Mouse (Mus musculus): ENCODE data around the gene Rbfox1. TPM values are rescaled to one million over a fixed set of nuclear protein-coding genes. Genes with fewer than 3 reads are reported as not detected.
A peak's percentile ranks its signal among the peaks of the same experiment; 100 is the strongest.

The Rbfox1 gene
- polyA plus RNA-seq, 1 experiment = not detected

- WGBS = 84% methylated on average over 5 of the region's 5 CpGs
- no peak for TF ChIP-seq CTCF (IDR thresholded peaks at IDR 0.05; ENCODE audit: insufficient read depth, low read depth, low read length)
- TF ChIP-seq POLR2A (IDR thresholded peaks at IDR 0.05; ENCODE audit: insufficient read depth, low read depth, low read length) = no peak
- no peak overlapping the region for H3K4me3 ChIP-seq (ENCODE audit: insufficient read depth, low read depth, low read length)
- peaks cover 2% of the 10 kb centered on the region; the same call in 1 of the 2 replicates for H3K4me1 ChIP-seq (ENCODE audit: control insufficient read depth, insufficient read depth, low read length)
- H3K27ac ChIP-seq (ENCODE audit: insufficient read depth, low read depth, low read length) = no peak overlapping the region
Observed at GRCm38 (mm10) chr16:7106450-7107015, 1221.4 kb downstream of the Rbfox1 start.

DNA sequence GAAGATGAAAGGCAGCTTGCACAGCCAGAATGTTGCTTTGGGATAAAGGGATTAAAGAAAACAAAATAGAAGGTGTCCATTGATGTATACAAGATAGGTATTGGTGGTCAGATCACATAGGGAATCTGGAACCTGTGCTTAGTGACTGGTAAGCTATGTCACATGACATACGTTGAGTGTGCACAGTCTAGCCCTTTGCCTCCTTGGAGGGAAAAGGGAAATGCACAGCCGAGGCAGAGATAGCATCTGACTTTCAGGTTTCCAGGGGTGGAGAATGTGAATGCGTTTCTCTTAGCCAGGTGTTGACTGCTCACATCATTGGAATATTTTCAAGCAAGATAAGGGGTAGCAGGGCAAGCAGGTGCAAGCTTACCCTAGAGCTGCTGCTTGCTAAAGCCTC is 1230.8 kb downstream of the Rbfox1 start:
- TF ChIP-seq CTCF (IDR thresholded peaks at IDR 0.05; ENCODE audit: insufficient read depth, low read depth, low read length) (no peak), POLR2A (IDR thresholded peaks at IDR 0.05; ENCODE audit: insufficient read depth, low read depth, low read length) (no peak)
- H3K27ac ChIP-seq (ENCODE audit: insufficient read depth, low read depth, low read length) = no peak overlapping the region
- WGBS = 90% methylated on average over 3 of the region's 3 CpGs

GRCm38 (mm10) chr16:7129591-7129990 is 1244.4 kb downstream of the Rbfox1 start:
- TF ChIP-seq CTCF (IDR thresholded peaks at IDR 0.05; ENCODE audit: insufficient read depth, low read depth, low read length) (no peak), POLR2A (IDR thresholded peaks at IDR 0.05; ENCODE audit: insufficient read depth, low read depth, low read length) (no peak)
- H3K4me1 ChIP-seq (ENCODE audit: control insufficient read depth, insufficient read depth, low read length) = no peaks in the 10 kb centered on the region; the same call in 1 of the 2 replicates
- H3K4me3 ChIP-seq (ENCODE audit: insufficient read depth, low read depth, low read length) = no peak overlapping the region
- H3K27ac ChIP-seq (ENCODE audit: insufficient read depth, low read depth, low read length) = no peak overlapping the region
- WGBS = 68% methylated on average over 5 of the region's 5 CpGs

More for the DNA sequence above, 1230.8 kb downstream of the Rbfox1 start:
- no peak overlapping the region for H3K4me3 ChIP-seq (ENCODE audit: insufficient read depth, low read depth, low read length)
- H3K4me1 ChIP-seq (ENCODE audit: control insufficient read depth, insufficient read depth, low read length) = no peaks in the 10 kb centered on the region

GRCm38 (mm10) chr16:7132434-7132833 is 1247.3 kb downstream of the Rbfox1 start:
- WGBS = 36% methylated on average over 1 of the region's 1 CpGs
- Histone ChIP-seq H3K27ac (ENCODE audit: insufficient read depth, low read depth, low read length) (no peak overlapping the region), H3K4me3 (ENCODE audit: insufficient read depth, low read depth, low read length) (no peak overlapping the region), H3K4me1 (ENCODE audit: control insufficient read depth, insufficient read depth, low read length) (no peaks in the 10 kb centered on the region; the same call in 1 of the 2 replicates)
- TF ChIP-seq CTCF (IDR thresholded peaks at IDR 0.05; ENCODE audit: insufficient read depth, low read depth, low read length) = no peak
- TF ChIP-seq POLR2A (IDR thresholded peaks at IDR 0.05; ENCODE audit: insufficient read depth, low read depth, low read length) = no peak

GRCm38 (mm10) chr16:7136971-7137370 is 1251.8 kb downstream of the Rbfox1 start:
- no peak overlapping the region for H3K4me3 ChIP-seq (ENCODE audit: insufficient read depth, low read depth, low read length)
- TF ChIP-seq POLR2A (IDR thresholded peaks at IDR 0.05; ENCODE audit: insufficient read depth, low read depth, low read length) = no peak
- TF ChIP-seq CTCF (IDR thresholded peaks at IDR 0.05; ENCODE audit: insufficient read depth, low read depth, low read length) = peak; percentile 45
- peaks cover 8% of the 10 kb centered on the region for H3K4me1 ChIP-seq (ENCODE audit: control insufficient read depth, insufficient read depth, low read length)
- no peak overlapping the region for H3K27ac ChIP-seq (ENCODE audit: insufficient read depth, low read depth, low read length)
- WGBS = 10% methylated on average over 1 of the region's 1 CpGs

DNA sequence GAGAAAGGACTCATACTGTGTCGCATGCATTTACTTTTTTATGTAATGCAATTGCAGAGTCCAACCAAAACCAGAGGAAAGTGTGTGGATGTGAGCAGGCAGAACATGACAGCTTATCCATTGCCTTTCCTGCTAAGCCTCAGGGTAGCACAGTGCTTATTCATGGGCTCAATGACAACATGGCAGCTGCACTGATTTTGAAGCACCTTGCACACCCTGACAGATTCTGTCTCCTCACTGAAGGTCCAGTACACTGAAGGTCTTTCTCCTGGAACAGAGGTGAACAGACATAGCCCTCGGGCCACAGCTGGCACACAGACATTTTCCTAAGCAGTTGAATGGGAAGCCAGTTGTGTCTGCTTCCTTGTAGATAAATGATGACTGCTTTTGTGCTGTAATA is 1254.3 kb downstream of the Rbfox1 start:
- no peak overlapping the region for H3K27ac ChIP-seq (ENCODE audit: insufficient read depth, low read depth, low read length)
- no peak for TF ChIP-seq POLR2A (IDR thresholded peaks at IDR 0.05; ENCODE audit: insufficient read depth, low read depth, low read length)
- no peak for TF ChIP-seq CTCF (IDR thresholded peaks at IDR 0.05; ENCODE audit: insufficient read depth, low read depth, low read length)
- H3K4me3 ChIP-seq (ENCODE audit: insufficient read depth, low read depth, low read length) = no peak overlapping the region
- peaks cover 8% of the 10 kb centered on the region for H3K4me1 ChIP-seq (ENCODE audit: control insufficient read depth, insufficient read depth, low read length)
- WGBS = 97% methylated on average over 2 of the region's 2 CpGs

DNA sequence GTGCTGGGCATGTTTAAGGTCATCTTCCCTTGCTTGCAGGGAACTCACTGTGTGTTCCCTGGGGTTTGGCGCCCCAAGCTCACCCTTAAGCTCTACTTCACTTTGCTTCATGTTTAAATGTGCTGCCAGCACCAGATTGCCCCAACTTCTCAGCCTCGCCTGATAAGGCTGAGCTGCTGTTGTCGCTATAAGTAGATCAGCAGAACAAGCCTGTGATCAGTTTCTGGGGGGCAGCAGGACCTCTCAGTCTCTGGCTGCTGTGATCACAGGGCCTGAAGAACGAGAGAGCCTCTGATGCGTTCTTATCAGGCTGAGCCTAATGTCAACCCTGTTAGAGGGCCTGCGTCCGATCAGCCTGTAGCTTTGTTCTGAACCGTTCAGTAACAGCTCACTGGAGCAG is 1255.8 kb downstream of the Rbfox1 start:
- TF ChIP-seq POLR2A (IDR thresholded peaks at IDR 0.05; ENCODE audit: insufficient read depth, low read depth, low read length) (no peak), CTCF (IDR thresholded peaks at IDR 0.05; ENCODE audit: insufficient read depth, low read depth, low read length) (no peak)
- 0 out of 2 replicates have a peak overlapping the region, but pooled peaks have one; percentile 17 for H3K27ac ChIP-seq (ENCODE audit: insufficient read depth, low read depth, low read length)
- H3K4me1 ChIP-seq (ENCODE audit: control insufficient read depth, insufficient read depth, low read length) = peaks cover 11% of the 10 kb centered on the region
- 64% methylated on average over 8 of the region's 8 CpGs for WGBS
- H3K4me3 ChIP-seq (ENCODE audit: insufficient read depth, low read depth, low read length) = no peak overlapping the region

DNA sequence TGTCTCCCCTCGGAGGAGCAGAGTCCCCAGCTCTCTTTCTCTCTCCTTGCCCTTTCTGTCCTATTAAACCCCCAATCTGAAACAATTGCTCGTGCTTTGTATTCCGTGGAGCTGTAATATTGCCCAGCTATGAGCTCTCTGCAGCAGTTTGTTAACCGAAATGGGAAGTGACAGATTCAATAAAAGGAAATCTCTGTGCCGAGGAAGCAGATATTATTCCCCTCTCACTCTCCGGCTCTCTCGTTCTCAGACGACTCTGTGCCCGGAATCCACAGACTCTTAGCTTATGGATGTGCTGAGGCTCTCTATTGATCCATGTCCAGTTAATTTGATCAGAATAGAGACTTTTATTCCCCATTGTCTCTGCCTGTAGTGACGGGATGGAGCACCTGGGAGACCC is 1260.3 kb downstream of the Rbfox1 start:
- WGBS = 66% methylated on average over 10 of the region's 10 CpGs
- Histone ChIP-seq H3K4me1 (ENCODE audit: control insufficient read depth, insufficient read depth, low read length) (peaks cover 23% of the 10 kb centered on the region), H3K27ac (ENCODE audit: insufficient read depth, low read depth, low read length) (no peak overlapping the region), H3K4me3 (ENCODE audit: insufficient read depth, low read depth, low read length) (no peak overlapping the region)
- TF ChIP-seq POLR2A (IDR thresholded peaks at IDR 0.05; ENCODE audit: insufficient read depth, low read depth, low read length) (no peak), CTCF (IDR thresholded peaks at IDR 0.05; ENCODE audit: insufficient read depth, low read depth, low read length) (no peak)

- no peak for TF ChIP-seq POLR2A (IDR thresholded peaks at IDR 0.05; ENCODE audit: insufficient read depth, low read depth, low read length)
- TF ChIP-seq CTCF (IDR thresholded peaks at IDR 0.05; ENCODE audit: insufficient read depth, low read depth, low read length) = no peak
- H3K4me3 ChIP-seq (ENCODE audit: insufficient read depth, low read depth, low read length) = no peak overlapping the region
- no peak overlapping the region for H3K27ac ChIP-seq (ENCODE audit: insufficient read depth, low read depth, low read length)
- H3K4me1 ChIP-seq (ENCODE audit: control insufficient read depth, insufficient read depth, low read length) = peaks cover 19% of the 10 kb centered on the region
- 40% methylated on average over 6 of the region's 6 CpGs for WGBS
Observed at GRCm38 (mm10) chr16:7146454-7146853, 1261.3 kb downstream of the Rbfox1 start.

Data from olfactory bulb, adult 2 months (tissue).